Mouse (Mus musculus) kidney, adult 9 months (tissue): ENCODE measurements at regions not wholly inside any gene's neighbourhood (a gene's known extent, or its start where the extent isn't known, plus 50 kb on each side); places are given as distances from the start of the nearest gene placed in this dataset.

Source experiments
- DNase-seq: peaks from one replicate; pipeline ENCODE4 v3.0.0; 2022

DNA sequence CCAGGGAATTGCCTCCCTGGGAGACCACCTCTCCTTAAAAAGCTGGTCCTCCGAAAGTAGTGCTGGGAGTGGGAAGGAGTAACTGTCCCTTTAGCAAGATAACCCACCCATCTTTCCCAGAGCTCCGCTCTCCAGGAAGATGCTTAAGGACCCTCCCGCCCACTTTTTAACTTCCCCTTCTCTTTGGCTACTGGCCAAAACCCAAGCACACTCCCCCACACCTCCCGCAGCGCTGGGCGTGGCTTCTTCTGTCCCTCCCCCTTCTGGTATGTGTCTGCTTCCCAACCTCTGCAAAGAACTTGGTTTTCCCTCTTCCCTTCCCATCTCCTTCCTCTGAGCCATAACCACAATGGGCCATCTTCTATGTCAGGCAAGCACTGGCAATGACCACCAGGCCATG is 85.4 kb downstream of the Rpap3 start:
- DNase-seq: no peak

DNA sequence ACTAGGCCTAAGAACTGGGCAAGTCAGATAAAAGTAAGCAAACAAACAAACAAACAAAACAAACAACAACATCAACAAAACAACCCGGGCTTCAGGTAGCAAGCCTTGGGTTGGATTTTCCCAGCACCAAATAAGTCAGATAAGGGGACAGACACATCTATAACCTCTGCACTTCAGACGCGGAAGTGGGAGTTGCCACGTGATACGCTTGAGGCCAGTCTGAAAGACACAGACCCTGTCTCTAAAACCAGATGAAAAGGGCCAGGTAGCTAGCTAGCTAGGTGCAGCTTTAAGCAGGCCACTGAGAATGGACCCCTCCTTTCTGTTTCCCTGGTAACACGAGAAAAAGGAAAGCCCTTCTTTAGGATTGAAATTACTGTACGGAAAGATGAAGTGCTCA is 85.9 kb downstream of the Rpap3 start:
- DNase-seq: no peak

DNA sequence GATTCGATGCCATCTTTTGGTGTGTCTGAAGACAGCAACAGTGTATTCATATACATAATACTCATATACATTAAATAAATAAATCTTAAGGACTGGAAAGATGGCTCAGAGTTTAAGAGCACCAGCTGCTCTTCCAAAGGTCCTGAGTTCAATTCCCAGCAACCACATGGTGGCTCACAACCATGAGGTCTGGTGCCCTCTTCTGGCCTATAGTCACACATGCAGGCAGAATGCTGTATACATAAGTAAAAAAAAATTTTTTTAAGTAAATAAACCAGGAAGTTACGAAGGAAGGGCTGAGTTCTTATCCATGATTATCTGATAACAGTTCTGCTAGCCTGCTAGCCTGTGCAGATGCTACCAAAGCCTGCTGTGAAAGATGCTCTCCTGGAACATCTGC is 93.3 kb downstream of the Rpap3 start:
- DNase-seq: no peak

DNA sequence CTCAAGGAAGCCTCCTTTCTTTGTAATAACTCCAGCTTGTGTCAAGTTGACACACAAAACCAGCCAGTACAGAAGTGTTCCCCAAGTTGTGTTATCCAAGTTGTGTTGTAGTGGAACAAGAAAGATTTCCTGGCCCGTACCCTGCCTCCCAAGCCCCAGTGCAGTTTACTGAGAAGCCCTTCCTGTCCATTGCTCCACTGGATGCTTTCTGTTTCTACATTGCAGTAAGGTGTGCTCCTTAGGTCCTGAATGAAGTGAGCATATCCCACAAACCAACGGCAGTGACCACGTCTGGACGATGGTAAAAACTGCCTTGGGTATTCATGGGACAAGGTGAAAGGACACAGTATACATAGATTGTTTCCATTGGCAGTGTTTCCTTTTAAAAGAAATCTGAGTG is 94.9 kb downstream of the Rpap3 start:
- DNase-seq: no peak

DNA sequence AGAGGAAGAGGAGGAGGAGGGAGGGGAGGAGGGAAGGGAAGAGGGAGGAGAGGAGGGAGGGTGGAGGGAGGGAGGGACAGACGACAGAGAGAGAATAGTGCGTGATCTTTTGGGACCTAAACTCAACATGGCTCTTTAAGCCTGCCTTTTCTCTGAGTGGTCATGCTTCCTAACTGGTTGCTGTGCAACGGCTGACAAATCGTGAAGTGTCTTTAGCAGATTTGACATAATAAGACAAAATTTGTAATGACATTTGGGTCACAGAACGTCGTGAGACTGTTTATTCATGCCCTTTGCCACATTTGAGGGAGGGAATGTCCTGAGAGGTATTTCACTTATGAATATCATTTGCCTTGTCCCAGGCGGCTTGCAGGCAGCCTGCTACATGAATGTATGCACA is 96.1 kb downstream of the Rpap3 start:
- DNase-seq: no peak

DNA sequence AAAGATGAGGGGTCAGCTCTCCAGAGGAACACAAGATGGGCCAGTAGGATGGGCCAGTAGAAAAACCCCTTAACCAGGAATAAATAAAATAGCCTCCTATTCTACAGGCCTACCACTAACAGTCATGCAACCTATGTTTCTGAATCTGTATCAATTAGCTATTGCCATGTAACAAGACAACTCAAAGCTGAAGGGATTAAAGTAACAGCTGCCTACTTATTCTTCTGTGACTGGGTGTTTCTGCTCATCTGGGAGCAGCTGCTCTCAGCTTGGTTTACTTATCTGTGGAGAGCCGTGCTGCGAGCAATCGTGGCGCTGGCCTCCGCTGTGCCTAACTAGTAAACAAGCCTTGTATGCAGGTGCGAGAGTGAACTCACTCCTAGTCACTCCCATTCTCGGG is 97.0 kb downstream of the Rpap3 start:
- DNase-seq: no peak

DNA sequence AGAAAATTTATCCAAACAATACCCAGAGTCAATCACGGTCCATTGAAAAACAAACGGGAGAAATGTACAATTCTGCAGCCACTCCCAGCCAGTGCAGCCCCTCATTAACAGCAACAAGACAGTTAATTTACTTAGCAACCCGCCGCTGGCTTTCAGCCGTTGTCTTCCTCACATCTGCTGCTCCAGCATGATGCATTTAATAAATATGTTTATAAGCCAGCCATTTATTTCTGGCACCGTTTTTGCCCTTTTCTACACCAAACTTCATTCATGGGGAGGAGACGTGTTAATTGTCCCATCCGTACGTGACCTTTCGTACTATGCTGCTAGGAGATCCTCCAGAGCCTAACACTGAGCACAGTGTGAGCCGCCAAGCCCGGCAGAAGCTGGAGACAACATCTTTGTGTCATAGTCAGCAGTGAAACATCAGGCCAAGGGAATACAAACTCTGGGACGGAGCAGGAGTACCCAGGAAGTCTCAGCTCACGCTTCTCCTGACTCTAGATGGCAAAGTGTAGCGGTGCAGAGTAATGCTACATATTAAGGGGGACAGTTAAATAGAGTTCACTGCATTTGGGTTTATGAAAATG is 97.9 kb downstream of the Rpap3 start:
- no peak for DNase-seq

DNA sequence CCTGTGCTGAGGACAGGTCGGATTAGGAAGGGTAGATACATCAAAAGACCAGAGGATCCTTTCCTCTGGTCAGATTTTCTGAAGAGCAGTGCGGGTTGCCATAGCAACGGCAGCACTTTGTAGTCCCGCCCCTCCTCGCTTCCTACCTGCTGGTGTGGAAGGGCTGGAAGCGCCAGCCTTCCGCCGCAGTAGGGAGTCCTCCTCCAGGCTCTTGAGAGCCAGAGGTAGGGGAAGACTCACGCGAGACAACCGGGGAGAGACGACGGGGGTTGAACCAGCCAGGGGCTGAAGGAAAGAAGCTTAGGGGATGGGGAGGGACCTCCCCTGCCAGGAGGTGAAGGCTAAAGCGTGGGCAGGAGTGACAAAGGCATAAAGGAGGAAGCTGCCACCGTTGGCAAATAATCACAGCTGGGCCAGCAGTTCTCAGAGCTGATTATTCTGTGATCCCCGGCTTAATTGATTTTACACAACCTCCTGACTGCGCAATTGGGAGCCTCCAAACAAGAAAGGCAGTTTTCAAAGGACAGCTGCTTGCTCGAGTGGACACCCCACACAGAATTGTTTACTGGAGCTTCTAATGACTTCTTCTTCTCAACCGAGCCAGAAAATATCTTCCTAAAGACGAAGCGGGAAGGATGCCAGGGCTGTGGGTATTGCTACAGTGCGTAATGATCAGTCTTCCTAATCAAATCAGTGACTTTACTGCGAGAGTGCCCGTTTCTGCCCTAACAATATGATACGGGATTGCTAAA is 98.8 kb downstream of the Rpap3 start:
- DNase-seq: no peak

DNA sequence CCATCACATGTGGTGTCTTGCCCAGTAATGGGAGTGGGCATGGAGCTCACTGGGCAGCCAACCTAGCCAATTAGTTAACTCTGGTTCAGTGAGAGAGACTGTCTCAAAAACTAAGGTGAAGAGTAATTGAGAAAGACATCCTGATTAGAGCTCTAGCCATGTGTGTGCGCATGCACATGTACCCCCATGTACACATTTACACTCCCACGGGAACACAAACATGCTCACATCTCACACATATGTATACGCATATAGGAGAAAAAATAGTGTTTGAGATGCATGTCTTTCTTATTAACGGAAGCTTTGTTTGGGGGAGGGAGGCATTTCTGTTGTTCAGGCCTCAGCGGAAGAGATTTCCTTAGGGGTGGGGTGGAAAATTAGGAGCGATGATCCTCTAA is 99.4 kb downstream of the Rpap3 start:
- no peak for DNase-seq

DNA sequence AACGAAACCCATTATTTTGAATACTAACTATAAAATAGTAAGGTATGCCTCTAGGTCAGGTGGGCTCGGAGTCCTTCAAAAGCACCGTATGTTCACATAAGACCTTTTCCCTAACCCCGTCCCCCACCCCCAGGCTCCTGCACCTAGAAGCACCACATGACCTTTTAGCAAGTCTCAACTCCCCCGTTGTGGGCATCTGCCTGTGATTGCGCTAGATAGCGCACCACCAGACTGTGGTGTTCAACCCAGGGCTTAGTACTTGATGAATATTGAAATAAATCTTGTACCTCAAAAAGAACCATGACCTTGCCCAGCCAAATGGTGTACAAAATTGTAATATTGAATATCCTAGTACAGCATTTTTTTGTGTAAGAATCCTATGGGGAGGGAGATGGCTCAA is 99.8 kb downstream of the Rpap3 start:
- DNase-seq: no peak

DNA sequence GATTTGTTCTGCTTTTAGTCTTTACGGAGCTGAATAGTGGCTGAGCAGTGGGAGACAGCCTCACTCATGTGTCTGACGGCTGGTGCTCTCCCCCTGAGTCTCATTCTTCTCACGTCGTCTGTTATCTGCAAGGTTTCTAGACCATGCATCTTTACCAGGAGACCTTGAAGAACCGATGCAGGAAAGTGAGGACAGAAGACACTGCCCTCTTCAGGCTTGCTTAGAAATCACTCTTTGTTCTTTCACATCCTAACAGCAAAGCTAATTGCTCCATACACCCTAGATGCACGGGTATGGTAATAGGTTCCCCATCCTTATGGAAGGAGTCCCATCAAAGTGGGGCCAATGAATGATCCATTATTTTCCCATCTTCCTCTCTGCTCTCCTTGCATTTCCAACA is 102.1 kb downstream of the Rpap3 start:
- DNase-seq: no peak

DNA sequence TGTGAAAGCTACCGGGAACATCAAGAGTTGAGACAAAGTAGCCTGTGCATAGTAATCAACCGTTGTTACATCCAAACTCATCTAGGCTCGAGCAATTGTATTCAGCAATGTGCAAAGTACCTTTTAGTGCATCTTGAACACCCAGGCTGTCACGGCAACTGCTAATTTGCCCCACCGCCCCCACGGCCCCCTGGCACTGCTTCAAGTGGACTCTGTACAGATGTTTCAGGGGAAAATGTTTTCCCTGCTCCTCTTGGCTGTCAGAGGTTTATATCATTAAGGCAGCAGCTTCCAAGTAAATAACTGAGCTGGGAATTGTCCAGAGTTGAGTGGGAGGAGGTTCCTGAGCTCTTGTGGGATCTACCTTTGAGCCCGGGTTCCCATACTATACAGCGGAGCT is 107.4 kb downstream of the Rpap3 start:
- DNase-seq: peak; percentile 83

DNA sequence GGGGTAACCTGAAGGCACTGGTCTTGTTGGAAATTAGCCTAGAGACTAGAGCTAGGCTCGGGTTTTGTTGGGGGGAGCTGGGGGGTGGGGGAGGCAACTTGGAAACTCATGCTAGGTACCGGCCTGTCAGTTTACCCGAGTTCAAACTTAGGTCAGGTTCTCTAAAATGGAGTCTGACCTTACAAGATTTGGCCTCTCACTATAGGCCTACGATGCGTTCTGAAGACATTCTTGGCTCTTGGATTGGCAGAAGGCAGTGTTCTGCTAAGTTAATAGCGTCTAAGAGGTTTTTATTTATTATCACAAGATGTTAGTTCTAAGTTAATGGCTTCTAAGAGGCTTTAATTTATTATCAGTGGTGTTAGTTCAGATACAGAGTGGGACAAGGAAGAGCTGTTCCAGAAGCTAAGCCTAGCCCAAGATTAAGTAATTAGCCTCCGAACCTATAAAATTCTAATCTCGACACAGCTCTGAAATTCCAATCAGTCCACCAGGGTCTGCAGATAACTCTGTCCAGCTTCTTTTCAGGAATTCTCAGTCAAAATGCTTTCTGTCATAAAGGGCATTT is 109.0 kb downstream of the Rpap3 start:
- no peak for DNase-seq

DNA sequence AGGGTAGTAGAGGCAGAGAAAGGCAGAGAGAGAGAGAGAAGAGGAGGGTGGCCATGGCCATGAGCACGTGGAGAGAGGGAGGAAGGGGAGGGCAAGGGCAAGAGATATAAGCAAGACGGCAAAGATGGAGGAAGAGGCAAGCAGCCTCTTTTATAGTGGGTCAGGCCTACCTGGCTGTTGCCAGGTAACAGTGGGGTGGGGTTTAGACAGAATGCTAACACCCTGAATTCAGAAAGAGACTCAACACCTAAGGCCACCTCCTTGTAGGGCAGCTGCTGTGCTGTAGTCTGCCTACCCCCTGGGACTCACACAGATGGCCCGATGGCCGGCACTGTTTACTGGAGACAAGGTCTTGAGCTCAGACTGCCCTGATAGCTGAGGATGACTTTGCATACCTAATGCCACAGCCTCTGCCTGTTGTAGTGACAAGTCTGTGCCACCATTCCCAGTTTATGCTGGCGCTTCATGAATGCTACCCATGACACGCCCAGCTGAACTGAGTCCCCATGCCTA is 110.3 kb downstream of the Rpap3 start:
- DNase-seq: no peak

DNA sequence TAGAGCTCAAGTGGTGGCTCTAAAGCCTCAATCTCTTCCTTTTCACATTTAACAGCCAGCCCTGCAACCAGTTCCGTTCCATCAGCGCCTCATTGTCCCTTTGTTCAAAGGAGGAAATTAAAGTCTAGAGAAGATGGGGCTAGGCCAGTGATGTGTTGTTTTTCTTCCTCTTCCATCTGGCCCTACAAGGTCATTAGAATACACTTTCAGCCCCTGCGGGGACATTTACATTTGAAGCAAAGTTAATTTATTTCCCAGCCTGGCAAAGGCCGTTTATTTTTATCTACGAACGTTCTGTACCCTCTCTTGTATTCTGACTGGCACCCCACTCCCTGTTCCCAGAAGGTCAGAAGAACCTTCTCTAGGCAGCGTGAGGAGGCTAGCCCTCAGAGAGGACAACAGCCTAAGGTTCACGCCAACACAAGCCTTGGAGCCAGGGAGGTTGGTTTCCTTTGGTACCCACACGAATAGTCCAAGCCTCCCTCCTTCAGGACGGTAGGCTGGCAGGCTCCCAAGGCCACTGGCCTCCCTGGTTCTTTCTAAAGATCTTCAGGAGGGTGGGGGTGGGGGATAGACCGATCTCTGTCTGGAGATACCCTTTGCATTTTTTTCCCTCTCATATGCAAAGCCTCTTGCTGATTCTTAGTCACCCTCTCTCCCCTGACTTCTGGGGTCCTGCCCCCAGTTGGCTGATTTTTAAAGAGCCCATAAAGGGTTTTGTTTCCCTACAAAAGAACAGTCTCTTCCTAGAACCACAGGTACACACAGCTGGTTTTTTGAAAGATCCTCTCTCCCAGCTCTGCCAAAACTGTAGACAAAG is 111.6 kb downstream of the Rpap3 start:
- DNase-seq: peak; percentile 26

DNA sequence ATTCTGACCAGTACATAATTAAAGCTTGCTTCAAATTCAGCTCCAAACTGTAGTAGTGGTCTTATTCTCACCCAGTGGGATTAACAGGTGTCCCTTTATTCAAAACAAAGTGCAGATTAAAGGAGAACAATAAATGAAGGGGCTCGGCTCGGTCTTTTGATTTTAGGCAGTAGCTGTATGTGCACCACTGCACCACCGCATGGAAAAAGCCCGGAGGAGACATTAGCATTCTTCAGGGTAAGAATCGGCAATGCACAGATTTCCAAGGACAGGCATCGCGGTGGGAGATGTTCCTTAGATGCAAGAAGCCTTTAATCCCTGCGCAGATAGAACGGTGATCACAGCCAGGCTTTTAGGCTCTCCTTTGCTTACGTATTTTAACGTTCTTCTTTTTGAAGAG is 112.8 kb downstream of the Rpap3 start:
- DNase-seq: no peak

DNA sequence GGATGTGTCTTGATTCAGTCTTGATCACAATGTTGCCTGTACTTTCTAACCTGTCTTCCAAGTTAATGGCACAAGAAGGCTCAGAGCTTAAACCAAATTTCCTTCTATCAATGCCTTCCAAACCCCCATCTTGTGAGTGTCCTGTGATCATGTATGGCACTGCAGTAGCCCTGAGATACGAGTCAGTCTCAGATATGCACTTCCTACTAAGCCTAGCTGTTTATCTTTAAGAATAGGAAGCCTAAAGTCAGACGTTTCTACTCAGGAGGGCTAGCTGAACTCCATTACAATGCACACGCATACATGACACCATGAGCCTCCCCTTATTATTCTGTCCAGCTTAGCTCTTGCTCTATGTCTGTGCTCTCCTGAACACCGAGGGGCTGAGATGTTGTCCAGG is 114.2 kb downstream of the Rpap3 start:
- no peak for DNase-seq

DNA sequence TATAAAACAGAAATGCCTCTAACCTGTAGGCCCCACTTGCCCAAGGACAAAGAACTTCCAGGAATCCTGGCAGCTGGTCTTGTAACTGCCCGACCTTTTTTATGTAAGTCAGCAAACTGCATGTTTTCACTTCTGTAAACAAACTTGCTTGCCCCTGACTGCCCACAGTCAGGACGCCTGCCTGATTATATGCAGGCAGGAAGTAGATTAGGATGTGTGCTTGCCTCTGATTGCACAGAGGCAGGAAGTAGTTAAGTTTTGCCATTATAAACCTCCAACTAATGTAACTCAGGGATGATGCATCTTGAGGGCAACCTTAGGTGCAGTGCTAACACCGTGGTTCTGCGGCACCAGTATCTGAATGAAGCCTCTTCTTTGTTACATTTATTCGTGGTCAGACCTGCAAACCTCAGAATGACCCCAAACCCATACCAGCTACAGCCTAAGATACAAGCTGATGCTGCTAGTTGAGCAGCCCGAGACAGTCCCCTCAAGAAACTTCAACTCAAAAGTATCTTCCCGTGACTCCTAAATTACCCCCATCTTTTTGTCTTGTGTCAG is 114.8 kb downstream of the Rpap3 start:
- DNase-seq: peak; percentile 24

DNA sequence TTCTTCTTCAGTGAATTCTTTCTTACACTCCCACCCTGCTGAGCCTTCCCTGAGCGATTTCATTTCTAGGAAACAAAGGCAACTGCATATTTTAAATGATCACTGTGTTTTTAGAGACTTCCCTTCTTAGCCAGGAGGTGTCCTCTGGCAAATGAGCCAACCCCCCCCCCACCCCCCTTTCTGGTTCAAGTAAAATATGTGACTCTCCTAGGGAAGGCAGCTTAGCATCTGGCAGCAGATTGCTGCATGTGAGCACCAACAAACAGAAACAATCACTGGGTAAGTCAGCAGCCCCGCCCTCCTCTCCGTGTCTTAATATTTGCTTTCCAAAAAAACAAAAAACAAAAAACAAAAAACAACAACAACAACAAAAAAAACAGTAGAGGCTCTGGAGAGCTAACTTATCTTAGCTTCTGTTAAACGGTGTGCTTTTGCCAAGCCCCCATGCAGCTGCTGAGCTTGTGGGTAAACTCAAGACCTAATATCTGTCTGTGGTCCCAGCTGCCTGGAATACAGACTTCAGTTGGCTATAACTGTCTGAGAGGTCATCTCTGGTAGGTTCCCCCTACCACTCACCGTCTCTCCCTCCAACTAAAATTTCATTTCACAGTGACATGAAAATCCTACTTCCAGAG is 117.9 kb downstream of the Rpap3 start:
- DNase-seq: no peak

DNA sequence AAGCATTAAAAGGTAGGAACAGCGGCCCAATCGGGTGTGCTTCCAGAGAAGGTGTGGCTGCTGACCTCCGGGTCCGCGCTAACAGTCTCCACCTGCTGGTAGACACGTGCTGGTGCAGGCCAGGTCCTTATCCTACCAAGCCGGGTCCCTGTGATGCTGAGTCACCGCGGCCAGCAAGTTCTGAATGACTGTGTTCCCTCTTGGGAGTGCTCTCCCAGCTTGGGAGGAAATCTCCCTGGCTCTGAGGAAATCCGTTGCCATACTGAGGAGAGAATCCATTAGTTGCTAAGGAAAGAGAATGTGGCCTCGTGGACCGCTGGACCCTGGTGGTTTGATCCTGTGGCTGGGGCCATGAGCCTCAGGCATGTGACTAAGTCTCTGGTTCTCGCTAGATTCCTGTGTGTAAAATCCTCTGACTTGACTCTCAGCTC is 123.9 kb downstream of the Rpap3 start:
- peak; percentile 92 for DNase-seq

DNA sequence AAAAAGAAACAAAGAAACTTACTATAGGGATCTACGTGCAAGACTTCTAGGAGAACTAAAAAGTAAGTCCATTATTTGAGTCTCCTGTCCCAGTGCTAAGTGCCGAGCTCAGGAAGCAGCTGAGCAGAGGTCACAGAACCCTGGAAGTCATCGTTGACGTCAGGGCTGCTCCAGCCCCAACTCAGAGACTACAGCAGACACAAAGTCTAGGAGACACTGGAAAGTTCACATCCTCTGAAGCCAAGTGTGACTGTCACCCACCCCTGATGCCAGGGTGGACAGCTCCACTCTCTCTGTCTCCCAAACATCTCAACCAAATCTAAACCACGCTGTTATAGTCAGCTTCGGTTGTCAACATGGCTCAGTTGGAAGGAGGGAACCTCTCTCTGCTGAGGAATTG is 124.9 kb downstream of the Rpap3 start:
- peak; percentile 49 for DNase-seq

DNA sequence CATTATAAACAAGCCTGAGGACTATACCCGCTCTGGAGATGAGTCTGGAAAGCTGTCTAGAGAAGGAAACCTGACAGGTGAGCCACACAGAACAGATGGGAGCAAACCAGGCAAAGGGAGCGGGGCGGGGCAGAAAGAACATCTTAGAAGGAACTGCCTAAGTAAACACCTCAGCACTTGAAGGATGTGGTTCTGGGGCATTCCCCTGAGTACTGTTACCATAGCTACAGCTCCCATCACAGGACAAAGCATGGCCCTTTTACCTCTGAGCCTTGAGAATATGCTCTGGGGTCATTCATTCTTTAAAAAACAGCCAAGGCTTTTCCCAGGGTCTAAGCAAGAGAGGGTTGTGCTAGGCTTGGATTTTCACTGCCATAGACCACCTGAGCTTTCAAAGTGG is 127.6 kb downstream of the Rpap3 start:
- DNase-seq: no peak

DNA sequence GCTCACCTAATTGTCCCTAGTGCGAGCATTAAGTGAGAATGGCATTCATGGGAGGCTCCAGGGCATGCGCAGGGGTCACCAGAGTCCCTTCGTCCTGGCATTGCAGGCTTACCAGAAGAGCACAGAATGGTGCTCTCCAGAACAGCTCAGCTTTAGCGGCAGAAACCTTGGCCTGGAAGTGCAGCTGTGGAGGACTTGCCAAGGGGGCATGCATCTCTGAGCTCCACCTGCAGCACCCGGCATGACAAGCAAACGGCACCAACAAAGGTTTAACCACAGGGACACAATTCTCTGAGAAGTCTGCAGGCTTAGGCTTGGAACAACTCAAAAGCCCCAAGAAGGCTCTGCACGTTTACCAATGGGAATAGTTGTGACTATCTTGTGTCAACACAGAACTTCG is 128.4 kb downstream of the Rpap3 start:
- no peak for DNase-seq
